Mouse (Mus musculus) MEL (cell line): ENCODE measurements around the gene Fosb. TPM values are rescaled to one million over a fixed set of nuclear protein-coding genes. Genes with fewer than 3 reads are reported as not detected.

ENCODE experiments used
- DNase-seq: peaks from one replicate; pipeline ENCODE4 v3.0.0; 2011; ENCODE audit warnings: low read depth, low spot score
- H3K27ac ChIP-seq: 2 replicates; pipeline ENCODE4 v1.5.1; 2012; ENCODE audit warnings: low read depth, mild to moderate bottlenecking, control low read depth, low read length, moderate library complexity; ENCODE audit not compliant: control insufficient read depth
- H3K27me3 ChIP-seq, 2 experiments: fragments of 150-350 bp in 1 of 2; sonication (generic) in 1 of 2; 2 replicates each; pipeline ENCODE4 v1.6.1; 2012; ENCODE audit warnings: low read length in 2 of 2, mild to moderate bottlenecking in 2 of 2, improper control_type of control experiment in 1 of 2, moderate library complexity in 1 of 2; ENCODE audit not compliant: insufficient read depth in 2 of 2, control insufficient read depth in 1 of 2
- H3K36me3 ChIP-seq, 2 experiments: 2 replicates each; pipeline ENCODE4 v1.6.1; 2012 to 2014; ENCODE audit warnings: low read length in 2 of 2, improper control_type of control experiment in 1 of 2, inconsistent platforms in 1 of 2, mild to moderate bottlenecking in 1 of 2; ENCODE audit not compliant: insufficient read depth in 2 of 2, control insufficient read depth in 1 of 2
- H3K4me1 ChIP-seq, 2 experiments: fragments of 150-350 bp in 1 of 2; sonication (generic) in 1 of 2; 2 replicates each; pipeline ENCODE4 v1.6.1; 2012; ENCODE audit warnings: low read length in 2 of 2, improper control_type of control experiment in 1 of 2, mild to moderate bottlenecking in 1 of 2; ENCODE audit not compliant: insufficient read depth in 2 of 2, control insufficient read depth in 1 of 2
- H3K4me3 ChIP-seq, 2 experiments: fragments of 150-350 bp in 1 of 2; sonication (generic) in 1 of 2; 2 replicates each; pipeline ENCODE4 v1.5.1; 2012; ENCODE audit warnings: low read depth in 2 of 2, low read length in 2 of 2, mild to moderate bottlenecking in 2 of 2, moderate library complexity in 2 of 2, control low read depth in 1 of 2, improper control_type of control experiment in 1 of 2; ENCODE audit not compliant: control insufficient read depth in 1 of 2, insufficient read depth in 1 of 2
- H3K79me2 ChIP-seq: 2 replicates; pipeline ENCODE4 v1.6.1; 2012; ENCODE audit warnings: mild to moderate bottlenecking, low read length, moderate library complexity; ENCODE audit not compliant: control insufficient read depth, poor library complexity, insufficient read depth
- H3K9ac ChIP-seq: 2 replicates; pipeline ENCODE4 v1.6.1; 2012; ENCODE audit warnings: low read depth, mild to moderate bottlenecking, control low read depth, low read length, moderate library complexity; ENCODE audit not compliant: control insufficient read depth, poor library complexity, severe bottlenecking
- H3K9me3 ChIP-seq: fragments of 150-350 bp; sonication (generic); replicated peaks from 2 replicates; pipeline ENCODE4 v1.6.1; 2012; ENCODE audit warnings: mild to moderate bottlenecking, low read length, improper control_type of control experiment, moderate library complexity; ENCODE audit not compliant: insufficient read depth
- BHLHE40 ChIP-seq: IDR thresholded peaks from 2 replicates; pipeline ENCODE4 v1.6.1; 2012; ENCODE audit warnings: low read depth, mild to moderate bottlenecking, inconsistent platforms, low read length, improper control_type of control experiment, borderline replicate concordance
- CHD1 ChIP-seq: IDR thresholded peaks from 2 replicates; pipeline ENCODE4 v1.6.1; 2012; ENCODE audit warnings: low read depth, mild to moderate bottlenecking, inconsistent platforms, low read length, improper control_type of control experiment
- CTCF ChIP-seq, 3 experiments: IDR thresholded peaks in 2 of 3; conservative IDR thresholded peaks in 1 of 3; 2 replicates each; pipeline ENCODE4 v1.5.1; 2011 to 2012; ENCODE audit warnings: low read length in 3 of 3, low read depth in 2 of 3, mild to moderate bottlenecking in 2 of 3, improper control_type of control experiment in 1 of 3, inconsistent platforms in 1 of 3, mixed read lengths in 1 of 3, moderate library complexity in 1 of 3; ENCODE audit not compliant: control insufficient read depth in 1 of 3, insufficient read depth in 1 of 3, poor library complexity in 1 of 3, severe bottlenecking in 1 of 3
- E2F4 ChIP-seq: IDR thresholded peaks from 2 replicates; pipeline ENCODE4 v1.6.1; 2011; ENCODE audit warnings: low read depth, low read length, improper control_type of control experiment, borderline replicate concordance
- ETS1 ChIP-seq: IDR thresholded peaks from 2 replicates; pipeline ENCODE4 v1.6.1; 2012; ENCODE audit warnings: low read depth, mild to moderate bottlenecking, inconsistent platforms, low read length, improper control_type of control experiment, moderate library complexity
- GABPA ChIP-seq: IDR thresholded peaks from 2 replicates; pipeline ENCODE4 v1.6.1; 2012; ENCODE audit warnings: low read depth, mild to moderate bottlenecking, inconsistent platforms, low read length, improper control_type of control experiment, moderate library complexity
- GATA1 ChIP-seq: IDR thresholded peaks from 2 replicates; pipeline ENCODE4 v1.6.1; 2011; ENCODE audit warnings: low read depth, low read length, improper control_type of control experiment
- HCFC1 ChIP-seq: IDR thresholded peaks from 2 replicates; pipeline ENCODE4 v1.6.1; 2012; ENCODE audit warnings: low read depth, mild to moderate bottlenecking, inconsistent platforms, low read length, improper control_type of control experiment, moderate library complexity
- JUND ChIP-seq: IDR thresholded peaks from 2 replicates; pipeline ENCODE4 v1.6.1; 2011; ENCODE audit warnings: low read depth, mild to moderate bottlenecking, improper control_type of control experiment, low read length
- KAT2A ChIP-seq: conservative IDR thresholded peaks from 2 replicates; pipeline ENCODE4 v1.6.1; 2012; ENCODE audit warnings: low read depth, low read length, improper control_type of control experiment, inconsistent platforms
- MEF2A ChIP-seq: IDR thresholded peaks from 2 replicates; pipeline ENCODE4 v1.6.1; 2014; ENCODE audit warnings: low read depth, mild to moderate bottlenecking, inconsistent platforms, low read length, improper control_type of control experiment; ENCODE audit not compliant: poor library complexity, insufficient replicate concordance, severe bottlenecking; ENCODE audit errors: extremely low read depth
- MXI1 ChIP-seq: IDR thresholded peaks from 2 replicates; pipeline ENCODE4 v1.6.1; 2011; ENCODE audit warnings: mild to moderate bottlenecking, low read depth, low read length, improper control_type of control experiment
- MYC ChIP-seq: IDR thresholded peaks from 2 replicates; pipeline ENCODE4 v1.6.1; 2011; ENCODE audit warnings: low read depth, mild to moderate bottlenecking, low read length, improper control_type of control experiment, moderate library complexity
- POLR2A ChIP-seq, 2 experiments: IDR thresholded peaks; 2 replicates each; pipeline ENCODE4 v1.6.1; 2011 to 2012; ENCODE audit warnings: low read length in 2 of 2, mild to moderate bottlenecking in 2 of 2, control low read depth in 1 of 2, improper control_type of control experiment in 1 of 2, low read depth in 1 of 2, moderate library complexity in 1 of 2; ENCODE audit not compliant: control insufficient read depth in 1 of 2, insufficient read depth in 1 of 2, poor library complexity in 1 of 2
- POLR2AphosphoS2 ChIP-seq: IDR thresholded peaks from 2 replicates; pipeline ENCODE4 v1.6.1; 2011; ENCODE audit warnings: low read length, improper control_type of control experiment
- RAD21 ChIP-seq: IDR thresholded peaks from 2 replicates; pipeline ENCODE4 v1.6.1; 2011; ENCODE audit warnings: mild to moderate bottlenecking, low read depth, low read length, improper control_type of control experiment
- RCOR1 ChIP-seq: IDR thresholded peaks from 2 replicates; pipeline ENCODE4 v1.6.1; 2012; ENCODE audit warnings: low read depth, mild to moderate bottlenecking, inconsistent platforms, low read length, improper control_type of control experiment
- SIN3A ChIP-seq: IDR thresholded peaks from 2 replicates; pipeline ENCODE4 v1.6.1; 2012; ENCODE audit warnings: low read length, improper control_type of control experiment, inconsistent platforms
- SMC3 ChIP-seq: IDR thresholded peaks from 2 replicates; pipeline ENCODE4 v1.6.1; 2011; ENCODE audit warnings: low read depth, low read length, improper control_type of control experiment
- TAL1 ChIP-seq: IDR thresholded peaks from 2 replicates; pipeline ENCODE4 v1.6.1; 2012; ENCODE audit warnings: mild to moderate bottlenecking, inconsistent platforms, low read length, moderate library complexity, mixed read lengths
- USF1 ChIP-seq: IDR thresholded peaks from 2 replicates; pipeline ENCODE4 v1.6.1; 2014; ENCODE audit warnings: low read depth, mild to moderate bottlenecking, inconsistent platforms, low read length, improper control_type of control experiment, moderate library complexity
- USF2 ChIP-seq, 2 experiments: IDR thresholded peaks; 2 replicates each; pipeline ENCODE4 v1.6.1; 2011 to 2012; ENCODE audit warnings: improper control_type of control experiment in 2 of 2, low read length in 2 of 2, borderline replicate concordance in 1 of 2, inconsistent platforms in 1 of 2, low read depth in 1 of 2, mild to moderate bottlenecking in 1 of 2; ENCODE audit not compliant: insufficient read depth in 1 of 2
- ZC3H11A ChIP-seq: IDR thresholded peaks from 2 replicates; pipeline ENCODE4 v1.6.1; 2012; ENCODE audit warnings: low read depth, mild to moderate bottlenecking, inconsistent platforms, low read length, improper control_type of control experiment
- ZKSCAN1 ChIP-seq: IDR thresholded peaks from 2 replicates; pipeline ENCODE4 v1.6.1; 2012; ENCODE audit warnings: low read depth, mild to moderate bottlenecking, inconsistent platforms, low read length, improper control_type of control experiment, moderate library complexity
- ZMIZ1 ChIP-seq: IDR thresholded peaks from 2 replicates; pipeline ENCODE4 v1.6.1; 2012; ENCODE audit warnings: low read depth, mild to moderate bottlenecking, inconsistent platforms, low read length, improper control_type of control experiment, moderate library complexity
- ZNF384 ChIP-seq: IDR thresholded peaks from 2 replicates; pipeline ENCODE4 v1.6.1; 2012; ENCODE audit warnings: low read depth, mild to moderate bottlenecking, inconsistent platforms, low read length, improper control_type of control experiment
- polyA plus RNA-seq, 2 experiments: library from polyadenylated mRNA; stranded (reverse) in 1 of 2; unstranded in 1 of 2; fragments of >175 nt in 1 of 2; fragments of >200 nt in 1 of 2; gene quantifications; 2 replicates each; pipeline versions ENCODE4 v1.2.1 to v1.2.4; 2012; ENCODE audit warnings: low replicate concordance in 2 of 2, low read depth in 1 of 2; ENCODE audit not compliant: insufficient read length in 2 of 2, insufficient read depth in 1 of 2, missing spikeins in 1 of 2
- total RNA-seq: library from RNA; depleted of rRNA; stranded (reverse); fragments of 300-350 nt; gene quantifications from 2 replicates; pipeline ENCODE4 v1.2.3, GENCODE M21; 2012

The Fosb gene
- total and polyA plus RNA-seq, 3 experiments = 0.04 to 0.49 TPM; not detected in 1

DNA sequence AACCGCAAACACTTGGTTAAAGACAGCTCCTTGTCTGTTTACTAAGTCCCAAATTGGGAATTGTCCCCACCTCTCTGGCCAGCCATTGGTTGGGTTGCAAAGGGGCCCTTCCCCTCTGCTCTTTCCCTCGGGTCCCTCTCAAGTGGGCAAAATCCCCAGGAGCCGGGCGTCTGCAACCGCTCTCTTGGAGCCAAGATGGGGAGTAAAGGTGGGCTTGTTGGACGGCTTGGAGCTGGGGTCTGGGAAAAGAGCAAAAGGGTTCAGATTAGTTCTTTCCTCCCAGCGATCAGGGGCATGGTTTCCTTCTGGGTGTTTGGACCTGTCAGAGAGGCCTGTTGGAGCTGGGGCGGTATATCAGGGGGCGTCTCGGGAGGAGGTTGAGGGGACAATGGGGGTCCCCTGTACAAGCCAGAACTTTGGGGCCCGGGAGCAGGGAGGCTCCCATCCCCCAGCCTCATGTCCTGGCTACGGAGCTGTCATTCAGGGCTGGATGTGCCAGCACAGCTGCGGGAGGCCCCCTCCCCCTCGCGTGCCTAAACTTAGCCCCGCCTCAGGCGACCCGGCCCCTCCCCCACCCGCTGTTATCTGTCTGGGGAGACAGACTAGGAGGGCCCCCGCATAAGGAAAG, 18.8 kb downstream of the Fosb start:
- Histone ChIP-seq H3K4me1 (peaks cover 0 to 11% of the 10 kb centered on the region in 2 experiments; a peak in 2 of 4 replicates), H3K9me3 (no peaks in the 10 kb centered on the region), H3K4me3 (no peak overlapping the region), H3K27me3 (no peaks in the 10 kb centered on the region), H3K36me3 (peaks cover 0 to 5% of the 10 kb centered on the region in 2 experiments; a peak in 1 of 4 replicates), H3K9ac (no peak overlapping the region), H3K27ac (no peak overlapping the region), H3K79me2 (no peaks in the 10 kb centered on the region)
- no peak for DNase-seq
- TF ChIP-seq ZKSCAN1 (no peak), BHLHE40 (peak; percentile 30; the same call in 1 of the 2 replicates)

- Histone ChIP-seq H3K79me2 (no peaks in the 10 kb centered on the region), H3K36me3 (no peaks in the 10 kb centered on the region), H3K27ac (no peak overlapping the region), H3K27me3 (no peaks in the 10 kb centered on the region), H3K4me3 (no peak overlapping the region), H3K9ac (no peak overlapping the region), H3K4me1 (0 out of 4 replicates have a peak, but pooled peaks cover 0 to 4% of the 10 kb centered on the region in 2 experiments), H3K9me3 (no peaks in the 10 kb centered on the region)
- DNase-seq = peak; percentile 83
- TF ChIP-seq RAD21 (peak; percentile 72), HCFC1 (0 out of 2 replicates have a peak, but pooled peaks have one; percentile 41), USF1 (no peak), GATA1 (no peak), CTCF (IDR thresholded peaks at IDR 0.05 in 2 of 3, conservative IDR thresholded peaks at IDR 0.05 in 1 of 3; ENCODE audit: control insufficient read depth in 1 of 3, insufficient read depth in 1 of 3, low read depth in 2 of 3, low read length in 3 of 3, poor library complexity in 1 of 3, severe bottlenecking in 1 of 3) (peak; percentile 69 to 86 (median 77)), MXI1 (no peak), ZC3H11A (peak; percentile 72), POLR2A (IDR thresholded peaks at IDR 0.05; ENCODE audit: control insufficient read depth in 1 of 2, insufficient read depth in 1 of 2, low read depth in 1 of 2, low read length in 2 of 2, poor library complexity in 1 of 2) (no peak), ZNF384 (no peak), SIN3A (peak; percentile 61; the same call in 1 of the 2 replicates), SMC3 (peak; percentile 88), CHD1 (no peak)
Measured at GRCm38 (mm10) chr7:19284763-19285162, 25.1 kb downstream of the Fosb start.

- H3K27ac ChIP-seq = no peak overlapping the region
- H3K79me2 ChIP-seq = no peaks in the 10 kb centered on the region
- 0 out of 4 replicates have a peak, but pooled peaks cover 0 to 4% of the 10 kb centered on the region in 2 experiments for H3K4me1 ChIP-seq
- TF ChIP-seq TAL1 = no peak
- TF ChIP-seq SIN3A = no peak
- no peak for TF ChIP-seq GABPA
- no peak for TF ChIP-seq GATA1
- no peak for TF ChIP-seq USF1
- TF ChIP-seq MEF2A = no peak
- no peak for TF ChIP-seq MYC
- no peak for TF ChIP-seq ETS1
- no peak for TF ChIP-seq KAT2A
- no peak for TF ChIP-seq POLR2AphosphoS2
- TF ChIP-seq USF2 (IDR thresholded peaks at IDR 0.05; ENCODE audit: borderline replicate concordance in 1 of 2, insufficient read depth in 1 of 2, low read depth in 1 of 2, low read length in 2 of 2) = no peak
- no peak for TF ChIP-seq RCOR1
- TF ChIP-seq ZMIZ1 = no peak
- TF ChIP-seq HCFC1 = no peak
- TF ChIP-seq E2F4 = no peak
- TF ChIP-seq JUND = no peak
- TF ChIP-seq, all 39 proteins: peak for 0
- Histone ChIP-seq H3K9me3 (no peaks in the 10 kb centered on the region), H3K27me3 (no peaks in the 10 kb centered on the region), H3K36me3 (no peaks in the 10 kb centered on the region), H3K4me3 (no peak overlapping the region), H3K9ac (no peak overlapping the region)
- DNase-seq = no peak
Measured at GRCm38 (mm10) chr7:19283406-19283804, 26.4 kb downstream of the Fosb start.
